Mouse (Mus musculus) gastrocnemius, adult 2 months (tissue): ENCODE measurements around the gene Nrp1. TPM values are rescaled to one million over a fixed set of nuclear protein-coding genes. Genes with fewer than 3 reads are reported as not detected.

Source experiments
- DNase-seq: peaks from one replicate; pipeline ENCODE4 v3.0.0; 2022
- H3K27ac ChIP-seq: fragments of 200-600 bp; 2 replicates; pipeline ENCODE4 v1.8.1; 2022; ENCODE audit warnings: mild to moderate bottlenecking
- H3K4me3 ChIP-seq: fragments of 200-600 bp; 2 replicates; pipeline ENCODE4 v1.8.1; 2022; ENCODE audit warnings: mild to moderate bottlenecking, moderate library complexity
- CTCF ChIP-seq: fragments of 200-600 bp; IDR thresholded peaks from 2 replicates; pipeline ENCODE4 v1.8.1; 2022; ENCODE audit warnings: antibody characterized with exemption, mild to moderate bottlenecking, moderate library complexity
- intact Hi-C: fragments of 180-260 bp; cut with DNase I; formaldehyde crosslinking; loops from one replicate; pipeline ENCODE4 v1.15.1; 2025
- long read RNA-seq, 2 experiments: library from polyadenylated mRNA; stranded (forward); transcript quantifications; one replicate each; pipeline ENCODE4 v2.0.0; 2021
- total RNA-seq, 2 experiments: library from RNA; stranded (reverse); gene quantifications; 2 replicates each; pipeline ENCODE4 v1.2.3; 2021

Gene Nrp1
- total RNA-seq: 10 to 100 TPM; 25.7 to 44.6 TPM
- long read RNA-seq, experiment 1, transcript Nrp1-201 (17 exons, 3,597 nt): major isoform, 22 of 65 reads
- long read RNA-seq, experiment 1, partial matches to known transcripts: 25 of 65 reads
- long read RNA-seq, experiment 1, other reads (novel, unspliced or antisense): 18 of 65 reads
- long read RNA-seq, experiment 2, transcript Nrp1-201 (17 exons, 3,597 nt): major isoform, 25 of 57 reads
- long read RNA-seq, experiment 2, partial matches to known transcripts: 20 of 57 reads
- long read RNA-seq, experiment 2, other reads (novel, unspliced or antisense): 12 of 57 reads

DNA sequence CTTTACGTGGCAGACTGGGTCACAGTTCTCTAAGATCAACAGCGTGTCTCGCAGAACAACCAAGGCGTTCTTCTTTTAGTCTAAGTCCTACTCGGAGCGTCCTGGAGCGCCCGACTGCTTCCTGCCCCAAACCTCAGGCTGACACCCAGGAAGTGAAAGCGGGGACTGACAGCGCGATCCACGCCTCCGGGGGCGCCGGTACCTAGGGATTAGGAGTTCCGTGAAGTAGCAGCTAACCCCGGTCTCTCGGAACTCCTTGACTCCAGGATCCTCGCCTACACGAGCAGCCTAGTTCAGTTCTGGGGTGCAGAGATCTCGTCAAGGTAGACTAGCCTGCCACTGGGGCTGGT, at the start of gene Nrp1:
Gene Nrp1, plus strand, starts transcription at position 199 of the 350 bp plus-strand sequence.
- intact Hi-C loops: loop anchor here (2.0 to 5.0 kb wide), 5 partner anchors 91 to 920 kb away; no protein-coding TSS in a partner anchor
- peak within 1 kb of the TSS; percentile 95 for H3K27ac ChIP-seq
- DNase-seq: peak; percentile 59
- no peak for TF ChIP-seq CTCF
- H3K4me3 ChIP-seq: peak within 1 kb of the TSS; percentile 92

DNA sequence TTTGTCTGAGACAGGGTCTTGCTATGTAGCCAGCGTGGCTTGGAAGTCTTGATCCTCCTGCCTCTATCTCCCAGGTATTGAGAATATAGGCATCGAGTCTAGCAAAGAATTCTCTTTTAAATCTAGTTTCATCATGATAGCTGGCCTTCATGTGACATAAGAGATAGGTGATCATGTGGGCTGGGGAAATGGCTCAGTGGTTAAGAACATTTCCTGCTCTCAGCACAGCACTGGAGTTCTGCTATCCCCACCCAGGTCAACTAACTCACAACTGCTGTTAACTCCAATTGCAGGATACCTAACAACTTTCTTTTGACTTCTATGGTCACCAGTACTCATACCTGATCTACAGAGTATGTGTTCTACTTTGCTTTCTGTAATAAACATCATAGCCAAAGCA, 37.6 kb upstream of the Nrp1 start:
- TF ChIP-seq CTCF: no peak
- no peak overlapping the region for H3K4me3 ChIP-seq
- no peak overlapping the region for H3K27ac ChIP-seq
- intact Hi-C loops: no loop called here
- no peak for DNase-seq

DNA sequence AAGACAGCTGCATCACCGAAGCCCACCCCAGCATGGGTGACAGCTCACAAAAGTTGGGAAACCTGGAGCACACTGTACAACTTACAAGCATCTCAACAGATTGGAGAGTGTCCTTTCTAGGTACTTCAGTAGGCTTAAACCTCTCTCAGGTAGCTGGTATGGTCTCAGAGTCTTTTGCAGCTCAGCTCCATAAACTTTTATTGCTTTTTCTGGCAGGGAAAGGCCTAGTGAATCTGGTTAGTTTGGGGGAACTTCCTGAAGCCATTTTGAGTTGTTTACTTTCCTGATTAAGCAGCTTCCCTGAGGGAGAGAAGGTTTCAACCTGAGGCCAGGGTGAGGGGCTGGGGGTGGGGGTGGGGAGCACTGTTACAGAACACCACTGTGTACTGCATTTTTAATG, 31.1 kb upstream of the Nrp1 start:
- no peak overlapping the region for H3K4me3 ChIP-seq
- no peak for DNase-seq
- intact Hi-C loops: no loop called here
- no peak for TF ChIP-seq CTCF
- no peak overlapping the region for H3K27ac ChIP-seq

DNA sequence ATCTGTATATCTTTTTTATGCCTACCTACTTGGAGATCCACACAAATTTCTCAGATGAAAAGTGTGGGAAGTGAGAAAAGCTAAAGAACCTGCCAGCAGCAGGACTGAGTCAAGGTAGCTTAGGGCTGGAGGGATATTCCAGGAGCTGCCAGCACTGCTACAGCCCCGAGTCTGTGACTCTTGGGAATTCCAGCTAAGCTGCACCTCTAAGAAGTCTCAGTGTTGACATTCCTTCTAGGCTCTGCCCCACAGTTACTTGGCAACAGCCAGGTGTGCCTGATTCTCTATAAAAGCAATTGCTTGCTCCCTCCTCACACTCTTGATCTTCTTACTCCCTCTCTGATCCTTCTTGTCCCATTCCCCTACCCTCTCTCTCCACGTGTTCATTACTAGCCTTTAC, 30.5 kb upstream of the Nrp1 start:
- intact Hi-C loops: no loop called here
- Histone ChIP-seq H3K27ac (no peak overlapping the region), H3K4me3 (no peak overlapping the region)
- no peak for TF ChIP-seq CTCF
- DNase-seq: no peak

DNA sequence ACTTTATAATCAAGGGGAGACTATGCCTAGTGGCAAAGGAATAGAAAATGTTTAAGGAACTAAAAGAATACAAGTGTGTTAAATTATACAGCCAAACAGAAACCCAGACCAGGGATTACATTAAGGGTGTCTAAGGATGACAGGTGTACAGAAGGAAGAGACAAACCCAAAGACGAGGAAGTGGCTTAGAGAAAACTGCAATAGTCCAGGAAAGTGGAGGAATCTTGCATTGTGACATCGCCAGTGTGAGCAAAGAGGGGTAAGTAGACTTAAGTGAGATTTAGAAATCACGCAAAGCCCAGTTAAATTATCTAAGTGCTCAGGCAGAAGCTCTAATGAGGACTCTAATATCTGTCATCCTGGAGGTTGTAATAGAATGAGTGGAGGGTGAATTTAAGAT, 28.9 kb upstream of the Nrp1 start:
- no peak for TF ChIP-seq CTCF
- Histone ChIP-seq H3K27ac (no peak overlapping the region), H3K4me3 (no peak overlapping the region)
- intact Hi-C loops: no loop called here
- DNase-seq: no peak

DNA sequence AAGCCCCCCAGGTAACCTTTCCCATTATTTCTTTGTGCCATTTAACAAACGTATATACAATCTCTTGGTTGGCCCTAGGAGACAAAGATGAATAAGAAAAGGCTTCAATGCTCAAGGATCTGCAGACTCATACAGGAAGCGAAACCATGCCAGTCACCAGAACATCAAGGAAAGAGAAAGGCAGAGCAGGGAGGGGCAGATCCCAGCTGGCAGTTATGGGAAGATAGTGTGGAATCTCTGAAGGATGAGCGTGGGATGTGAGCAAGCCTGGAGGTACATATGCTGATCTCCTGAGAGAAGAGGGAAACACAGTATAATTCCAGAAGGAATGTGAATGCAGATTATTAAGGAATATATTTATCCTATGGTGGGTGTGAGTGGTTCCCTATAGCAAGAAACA, 22.4 kb upstream of the Nrp1 start:
- H3K4me3 ChIP-seq: no peak overlapping the region
- no peak for TF ChIP-seq CTCF
- DNase-seq: no peak
- intact Hi-C loops: no loop called here
- H3K27ac ChIP-seq: no peak overlapping the region

DNA sequence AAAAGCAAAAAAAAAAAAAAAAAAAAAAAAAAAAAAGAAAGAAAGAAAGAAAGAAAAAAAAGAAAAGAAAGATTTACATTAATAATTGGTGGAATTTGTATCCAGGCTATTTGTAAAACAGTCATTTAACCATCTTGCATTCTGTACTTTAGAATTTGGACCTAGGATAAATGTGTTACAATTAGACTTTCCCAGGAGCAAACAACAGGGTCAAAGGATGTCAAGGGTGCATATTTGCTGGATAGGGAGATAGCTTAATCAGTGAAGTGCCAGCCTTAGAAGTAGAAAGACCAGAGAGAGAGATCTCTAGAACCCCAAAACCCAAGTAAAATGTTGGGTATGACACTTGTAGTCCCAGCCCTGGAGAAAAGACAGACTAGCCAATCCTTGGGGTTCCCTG, 19.5 kb upstream of the Nrp1 start:
- H3K27ac ChIP-seq: no peak overlapping the region

DNA sequence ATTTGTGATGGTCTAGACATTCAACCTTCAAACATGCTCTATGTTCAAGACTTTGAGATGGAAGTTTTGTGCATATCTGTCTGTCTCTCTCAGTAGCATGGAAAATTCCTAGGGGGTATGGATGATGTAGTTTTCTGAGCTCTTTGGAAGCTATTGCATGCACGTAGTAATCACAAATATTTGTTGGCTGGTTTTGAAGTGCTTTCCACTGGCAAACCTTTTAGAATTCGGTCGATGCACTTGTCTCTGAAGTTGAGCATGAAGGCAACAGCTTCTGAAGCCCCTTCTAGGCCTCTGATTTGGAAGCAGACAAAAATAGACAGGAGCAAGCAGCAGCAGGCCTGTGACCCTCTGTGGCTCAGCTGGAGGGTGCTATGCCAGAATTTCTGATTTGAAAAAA, 18.9 kb upstream of the Nrp1 start:
- no peak for DNase-seq
- no peak for TF ChIP-seq CTCF
- no peak overlapping the region for H3K27ac ChIP-seq
- H3K4me3 ChIP-seq: no peak overlapping the region
- intact Hi-C loops: no loop called here

More for the DNA sequence above, 19.5 kb upstream of the Nrp1 start:
- no peak overlapping the region for H3K4me3 ChIP-seq
- intact Hi-C loops: no loop called here
- DNase-seq: no peak
- TF ChIP-seq CTCF: no peak

DNA sequence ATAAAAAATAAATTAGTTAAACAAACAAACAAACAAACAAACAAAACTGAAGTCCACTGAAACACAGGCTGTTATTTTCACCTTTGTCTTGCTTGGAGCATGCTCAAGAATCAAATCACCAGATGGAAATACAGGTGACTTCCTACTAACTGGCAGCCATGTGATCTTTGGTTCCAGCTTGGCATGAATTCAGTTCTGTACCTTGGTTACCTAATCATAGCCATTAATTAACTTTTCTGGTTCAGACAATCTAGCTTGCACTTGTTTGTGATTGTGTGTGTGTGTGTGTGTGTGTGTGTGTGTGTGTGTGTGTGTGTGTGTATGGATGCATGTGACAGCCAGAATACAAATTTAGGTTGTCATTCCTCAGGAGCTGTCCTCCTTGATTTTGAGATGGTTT, 8.0 kb upstream of the Nrp1 start:
- Histone ChIP-seq H3K27ac (no peak overlapping the region), H3K4me3 (no peak overlapping the region)
- intact Hi-C loops: no loop called here
- no peak for DNase-seq
- TF ChIP-seq CTCF: no peak

DNA sequence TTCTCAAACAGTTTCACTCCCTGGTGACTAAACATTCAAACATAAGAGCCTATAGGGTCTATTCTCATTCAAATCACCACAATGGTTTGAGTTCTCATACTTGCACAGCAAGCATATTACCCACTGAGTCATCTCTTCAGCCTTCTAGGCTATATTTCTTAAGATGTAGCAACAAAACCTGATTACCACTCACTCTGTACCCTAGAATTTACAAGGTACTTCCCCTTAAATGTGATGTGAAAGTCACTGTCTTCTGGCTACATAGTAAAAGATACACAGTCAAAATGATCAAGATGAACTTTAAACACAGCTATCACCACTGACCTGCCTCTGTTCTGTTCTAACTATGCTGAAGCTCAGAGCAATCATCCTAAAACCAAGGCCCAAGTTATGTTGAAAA, 7.2 kb upstream of the Nrp1 start:
- DNase-seq: no peak

DNA sequence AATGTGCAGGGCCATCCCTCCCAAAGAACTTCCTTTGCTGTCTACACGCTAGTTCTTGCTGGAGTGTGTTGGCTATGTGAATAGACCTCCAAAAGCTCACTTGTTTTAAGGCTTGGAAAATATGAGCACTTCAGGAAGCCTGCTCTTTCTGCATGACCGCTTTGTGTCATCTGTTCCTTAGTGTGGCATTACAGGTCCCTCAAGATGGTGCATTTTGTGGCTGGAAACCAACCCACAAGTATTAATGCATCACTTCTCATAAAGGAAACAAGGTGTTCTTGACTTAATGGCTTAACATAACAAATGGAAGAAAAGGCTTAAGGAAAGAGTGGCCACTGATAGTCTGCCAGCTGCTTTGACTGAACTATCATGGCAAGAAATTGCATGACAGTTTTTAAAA, 5.6 kb upstream of the Nrp1 start:
- Histone ChIP-seq H3K4me3 (no peak overlapping the region), H3K27ac (no peak overlapping the region)
- TF ChIP-seq CTCF: no peak
- no peak for DNase-seq
- intact Hi-C loops: no loop called here

More for the DNA sequence above, 7.2 kb upstream of the Nrp1 start:
- no peak for TF ChIP-seq CTCF
- H3K27ac ChIP-seq: no peak overlapping the region
- intact Hi-C loops: no loop called here
- no peak overlapping the region for H3K4me3 ChIP-seq

DNA sequence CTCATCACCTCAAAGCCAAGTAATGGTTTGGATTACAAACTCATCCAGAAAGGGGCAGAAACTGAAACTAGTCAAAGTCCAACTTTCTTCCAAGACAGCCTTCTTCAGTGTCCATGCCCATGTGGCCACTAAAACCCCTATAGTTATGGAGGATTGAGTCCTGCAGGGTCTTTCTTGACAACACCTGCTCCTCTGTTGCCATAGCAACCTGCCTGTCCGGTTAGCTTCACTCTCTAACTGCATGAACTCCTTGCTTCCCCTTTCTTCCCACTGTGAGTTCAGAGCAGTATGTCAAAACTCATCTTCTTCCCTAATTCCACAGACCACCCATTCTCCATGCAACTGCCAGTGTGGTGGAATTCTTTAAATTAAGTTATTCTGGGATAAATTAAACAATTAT, 4.4 kb upstream of the Nrp1 start:
- no peak overlapping the region for H3K4me3 ChIP-seq
- TF ChIP-seq CTCF: no peak
- no peak for DNase-seq
- H3K27ac ChIP-seq: no peak overlapping the region
- intact Hi-C loops: no loop called here

DNA sequence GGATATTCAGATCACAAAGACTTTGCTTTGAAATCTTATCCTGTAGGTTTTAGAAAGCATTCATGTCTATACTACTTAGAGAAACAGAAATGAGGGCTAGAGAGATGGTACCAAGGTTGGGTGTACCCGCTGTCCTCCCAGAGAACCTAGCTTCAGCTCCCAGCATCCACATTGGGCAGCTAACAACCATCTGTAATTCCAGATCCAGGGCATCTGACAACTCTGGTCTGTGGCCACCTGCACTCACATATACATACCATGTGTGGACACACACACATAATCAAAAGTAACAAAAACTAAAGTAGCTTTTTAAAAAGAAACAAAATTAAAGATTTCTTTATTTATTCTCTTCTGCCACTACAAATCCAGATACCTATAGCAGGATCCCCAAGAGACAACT, 3.3 kb upstream of the Nrp1 start:
- no peak overlapping the region for H3K4me3 ChIP-seq
- intact Hi-C loops: loop anchor here (5.0 kb wide), 4 partner anchors 88 to 768 kb away; no protein-coding TSS in a partner anchor
- TF ChIP-seq CTCF: no peak
- H3K27ac ChIP-seq: no peak overlapping the region
- no peak for DNase-seq

DNA sequence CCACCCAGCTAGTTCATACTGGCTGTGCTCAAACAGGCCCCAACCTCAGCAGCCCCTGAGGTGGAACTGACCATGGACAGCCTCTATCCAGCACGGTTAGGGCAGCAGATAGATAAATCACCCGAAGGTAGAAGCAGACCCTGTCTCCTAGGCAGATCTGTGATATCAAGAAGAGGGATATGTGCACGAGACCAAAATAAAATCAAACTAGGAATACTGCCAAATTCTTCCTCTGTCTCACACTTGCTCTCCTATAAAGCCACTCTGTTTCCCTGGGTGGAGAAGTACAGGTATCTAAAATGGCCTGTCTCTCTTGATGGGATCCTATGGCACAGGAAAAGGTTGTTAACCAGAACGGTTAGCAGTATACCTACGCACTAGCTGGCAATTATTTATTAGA, 2.2 kb upstream of the Nrp1 start:
- Histone ChIP-seq H3K27ac (peak overlapping the region; percentile 95), H3K4me3 (peak overlapping the region; percentile 92)
- TF ChIP-seq CTCF: no peak
- intact Hi-C loops: loop anchor here (5.0 kb wide), 4 partner anchors 89 to 769 kb away; no protein-coding TSS in a partner anchor
- DNase-seq: no peak
